Mouse (Mus musculus) liver, embryonic 14 days (tissue): ENCODE data around the gene Fam149a. TPM values are rescaled to one million over a fixed set of nuclear protein-coding genes. Genes with fewer than 3 reads are reported as not detected.

Source experiments
- polyA plus RNA-seq: library from polyadenylated mRNA; depleted of rRNA; stranded (reverse); fragments of >200 nt; gene quantifications from 2 replicates; pipeline ENCODE4 v1.2.3, GENCODE M21; 2012; rRNA removed

Fam149a gene
- polyA plus RNA-seq, result 1.3 and 1.5 TPM in 2 replicates

GRCm38 (mm10) chr8:45381963-45382347, at the start of gene Fam149a:
TSS of gene Fam149a (minus strand) at chr8:45382291.

GRCm38 (mm10) chr8:45410882-45411281, 28.8 kb upstream of the Fam149a start, which contains the start of gene Tlr3:
TSS of gene Tlr3 (minus strand) at chr8:45411080.

GRCm38 (mm10) chr8:45332685-45333409, 49.2 kb downstream of the Fam149a start, which contains the start of gene Cyp4v3:
TSS of gene Cyp4v3 (minus strand) at chr8:45333216.

GRCm38 (mm10) chr8:45308366-45308765, 73.7 kb downstream of the Fam149a start, which contains the start of gene Gm45753:
TSS of gene Gm45753 (minus strand) at chr8:45308466.

GRCm38 (mm10) chr8:45294687-45295086, 87.4 kb downstream of the Fam149a start, which contains the start of gene Klkb1:
TSS of gene Klkb1 (minus strand) at chr8:45294859.

Other genes starting within 250 kb of the Fam149a start
- 8.2 and 11.4 TPM in 2 replicates for gene F11, start 120.3 kb downstream of the Fam149a start, polyA plus RNA-seq
- 4.2 and 5.2 TPM in 2 replicates for gene Klkb1, start 87.4 kb downstream of the Fam149a start, polyA plus RNA-seq
- 0.02 and 0.09 TPM in 2 replicates for gene Gm45753, start 73.8 kb downstream of the Fam149a start, polyA plus RNA-seq
- gene Cyp4v3, start 49.1 kb downstream of the Fam149a start, polyA plus RNA-seq, result 2.4 and 2.9 TPM in 2 replicates
- 0.54 and 0.73 TPM in 2 replicates for gene Tlr3, start 28.8 kb upstream of the Fam149a start, polyA plus RNA-seq
- 3.6 and 3.8 TPM in 2 replicates for gene Sorbs2, start 125.5 kb upstream of the Fam149a start, polyA plus RNA-seq